Mouse (Mus musculus) testis, adult 2 months (tissue): ENCODE measurements around the gene Wdr83os. TPM values are rescaled to one million over a fixed set of nuclear protein-coding genes. Genes with fewer than 3 reads are reported as not detected.
"Not testable (repeated sequence)": the region's sequence is repeated elsewhere in the genome, so short reads cannot be mapped to it uniquely, and the experiment has no call there.

Experiments used
- H3K27ac ChIP-seq: fragments of 200-500 bp; 2 replicates; pipeline ENCODE4 v1.5.1; 2012; ENCODE audit warnings: low read depth, low read length; ENCODE audit not compliant: control insufficient read depth, insufficient read depth
- H3K27me3 ChIP-seq: fragments of 200-500 bp; 2 replicates; pipeline ENCODE4 v1.6.1; 2012; ENCODE audit warnings: mild to moderate bottlenecking, low read length, moderate library complexity; ENCODE audit not compliant: control insufficient read depth, insufficient read depth
- H3K36me3 ChIP-seq: fragments of 200-500 bp; 2 replicates; pipeline ENCODE4 v1.6.1; 2012; ENCODE audit warnings: mild to moderate bottlenecking, low read length; ENCODE audit not compliant: control insufficient read depth, insufficient read depth
- H3K4me1 ChIP-seq: fragments of 200-500 bp; 2 replicates; pipeline ENCODE4 v1.6.1; 2012; ENCODE audit warnings: low read length; ENCODE audit not compliant: control insufficient read depth, insufficient read depth
- H3K4me3 ChIP-seq: fragments of 200-500 bp; 2 replicates; pipeline ENCODE4 v1.5.1; 2012; ENCODE audit warnings: low read depth, mild to moderate bottlenecking, low read length, moderate library complexity, mixed read lengths; ENCODE audit not compliant: control insufficient read depth
- CTCF ChIP-seq: fragments of 200-500 bp; IDR thresholded peaks from 2 replicates; pipeline ENCODE4 v1.5.1; 2012; ENCODE audit warnings: low read depth, mild to moderate bottlenecking, inconsistent platforms, low read length, moderate library complexity; ENCODE audit not compliant: control insufficient read depth, insufficient read depth, insufficient replicate concordance
- POLR2A ChIP-seq: fragments of 200-500 bp; IDR thresholded peaks from 2 replicates; pipeline ENCODE4 v1.6.1; 2012; ENCODE audit warnings: low read depth, mild to moderate bottlenecking, inconsistent platforms, low read length, moderate library complexity; ENCODE audit not compliant: control insufficient read depth
- polyA plus RNA-seq: library from polyadenylated mRNA; depleted of rRNA; stranded (reverse); fragments of >200 nt; gene quantifications from 2 replicates; pipeline ENCODE4 v1.2.3, GENCODE M21; 2012

The Wdr83os gene
- polyA plus RNA-seq, 1 experiment, result 32.1 TPM

- no peak for TF ChIP-seq POLR2A
- no peak for TF ChIP-seq CTCF
- Histone ChIP-seq H3K4me1 (peaks cover 2% of the 10 kb centered on the region), H3K27ac (no peak overlapping the region), H3K27me3 (no peaks in the 10 kb centered on the region), H3K4me3 (no peak overlapping the region), H3K36me3 (no peaks in the 10 kb centered on the region; the same call in 1 of the 2 replicates)
Observed at GRCm38 (mm10) chr8:85096196-85096595, 15.7 kb downstream of the Wdr83os start.

- H3K4me1 ChIP-seq, result peaks cover under 1% of the 10 kb centered on the region; the same call in 1 of the 2 replicates
- H3K4me3 ChIP-seq, result no peak overlapping the region
- no peak overlapping the region for H3K27ac ChIP-seq
- TF ChIP-seq CTCF (no peak), POLR2A (no peak)
- no peaks in the 10 kb centered on the region for H3K27me3 ChIP-seq
- no peaks in the 10 kb centered on the region; the same call in 1 of the 2 replicates for H3K36me3 ChIP-seq
Observed at GRCm38 (mm10) chr8:85096850-85097249, 16.3 kb downstream of the Wdr83os start.

GRCm38 (mm10) chr8:85100076-85100665, 19.6 kb downstream of the Wdr83os start:
- H3K4me1 ChIP-seq, result no peaks in the 10 kb centered on the region
- no peak overlapping the region for H3K27ac ChIP-seq
- TF ChIP-seq POLR2A, result no peak
- TF ChIP-seq CTCF, result no peak
- no peaks in the 10 kb centered on the region; the same call in 1 of the 2 replicates for H3K36me3 ChIP-seq
- no peaks in the 10 kb centered on the region for H3K27me3 ChIP-seq
- no peak overlapping the region for H3K4me3 ChIP-seq

GRCm38 (mm10) chr8:85113241-85113640, 32.7 kb downstream of the Wdr83os start:
- TF ChIP-seq CTCF (no peak), POLR2A (no peak)
- Histone ChIP-seq H3K27me3 (no peaks in the 10 kb centered on the region), H3K4me3 (no peak overlapping the region), H3K36me3 (no peaks in the 10 kb centered on the region), H3K4me1 (peaks cover 6% of the 10 kb centered on the region), H3K27ac (no peak overlapping the region)

- H3K4me3 ChIP-seq, result no peak overlapping the region
- TF ChIP-seq CTCF (no peak), POLR2A (no peak)
- H3K36me3 ChIP-seq, result no peaks in the 10 kb centered on the region
- H3K4me1 ChIP-seq, result peaks cover 6% of the 10 kb centered on the region
- H3K27me3 ChIP-seq, result no peaks in the 10 kb centered on the region
- H3K27ac ChIP-seq, result no peak overlapping the region
Observed at GRCm38 (mm10) chr8:85115501-85115900, 35.0 kb downstream of the Wdr83os start.

- TF ChIP-seq CTCF, result no peak
- no peak for TF ChIP-seq POLR2A
- Histone ChIP-seq H3K27me3 (no peaks in the 10 kb centered on the region), H3K36me3 (no peaks in the 10 kb centered on the region), H3K4me1 (peaks cover 5% of the 10 kb centered on the region), H3K4me3 (no peak overlapping the region), H3K27ac (no peak overlapping the region)
Observed at GRCm38 (mm10) chr8:85116984-85117383, 36.4 kb downstream of the Wdr83os start.

GRCm38 (mm10) chr8:85119052-85119981, 38.8 kb downstream of the Wdr83os start:
- Histone ChIP-seq H3K27me3 (no peaks in the 10 kb centered on the region), H3K36me3 (no peaks in the 10 kb centered on the region), H3K4me3 (peak overlapping the region; percentile 79), H3K4me1 (no peaks in the 10 kb centered on the region), H3K27ac (no peak overlapping the region)
- no peak for TF ChIP-seq POLR2A
- TF ChIP-seq CTCF, result no peak

GRCm38 (mm10) chr8:85120251-85120650, 39.7 kb downstream of the Wdr83os start:
- not testable (repeated sequence) for H3K27ac ChIP-seq

More at GRCm38 (mm10) chr8:85120251-85120650, 39.7 kb downstream of the Wdr83os start:
- not testable (repeated sequence) for H3K4me1 ChIP-seq, H3K36me3 ChIP-seq, H3K27me3 ChIP-seq, H3K4me3 ChIP-seq
